Mouse (Mus musculus) thymus, adult 2 months (tissue): ENCODE measurements around the gene Dnaaf2.

Source experiments
- CTCF ChIP-seq: fragments of 200-500 bp; IDR thresholded peaks from 2 replicates; pipeline ENCODE4 v1.5.1; 2012; ENCODE audit warnings: mild to moderate bottlenecking, control low read depth, low read length, moderate library complexity, borderline replicate concordance; ENCODE audit not compliant: control insufficient read depth, poor library complexity, insufficient read depth; ENCODE audit errors: extremely low read depth
- POLR2A ChIP-seq: fragments of 200-500 bp; IDR thresholded peaks from 2 replicates; pipeline ENCODE4 v1.6.1; 2012; ENCODE audit warnings: mild to moderate bottlenecking, low read length, control low read depth, moderate library complexity; ENCODE audit not compliant: control insufficient read depth, poor library complexity, insufficient read depth; ENCODE audit errors: extremely low read depth

- TF ChIP-seq CTCF (no peak), POLR2A (no peak)
Measured at GRCm38 (mm10) chr12:69147166-69147735, 51.0 kb downstream of the Dnaaf2 start.
